Mouse (Mus musculus) adrenal gland (tissue): ENCODE results near the gene Atp6v1c2.

Source experiments
- intact Hi-C: fragments of 180-260 bp; cut with DNase I; formaldehyde crosslinking; loops from one replicate; pipeline ENCODE4 v1.15.1; 2025

Atp6v1c2 gene

DNA sequence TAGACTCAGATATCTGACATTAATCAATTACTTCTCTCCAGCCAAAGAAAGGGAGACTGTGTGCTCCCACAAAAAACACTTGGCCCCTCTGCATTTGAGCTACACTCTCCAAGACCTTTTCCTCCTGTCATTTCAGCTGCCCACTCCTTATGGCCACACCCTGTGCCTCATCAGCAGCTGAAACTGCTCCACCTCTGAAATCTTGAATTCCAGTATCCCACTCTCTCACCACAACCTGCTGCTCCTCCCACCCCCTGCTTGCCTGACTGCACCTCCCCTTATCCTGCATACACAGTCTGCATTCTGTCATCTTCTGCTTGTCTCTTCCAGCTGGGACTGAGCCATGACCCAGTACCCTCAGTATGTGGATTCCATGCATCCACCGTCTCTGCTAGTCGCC lies 9.2 kb upstream of the Atp6v1c2 start:
- intact Hi-C loops = no loop called here

DNA sequence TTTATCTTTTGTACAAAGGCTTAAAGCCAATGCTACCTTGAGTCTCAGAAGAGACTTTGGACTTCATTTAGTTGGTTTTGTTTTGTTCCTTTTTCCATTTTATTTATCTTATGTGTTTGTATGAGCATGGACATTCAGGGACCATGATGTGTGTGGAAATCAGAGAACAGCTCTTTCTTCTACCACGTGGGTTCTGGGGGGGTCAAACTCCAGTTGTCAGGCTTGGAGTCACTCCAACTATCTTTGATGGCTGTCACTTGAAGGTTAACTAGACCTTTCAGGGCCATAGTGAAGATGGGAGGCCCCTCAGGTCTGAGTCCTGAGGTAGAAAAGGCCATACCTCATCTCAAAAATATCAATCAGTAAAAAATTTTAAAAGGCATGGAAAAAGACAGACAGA lies 4.3 kb upstream of the Atp6v1c2 start:
- intact Hi-C loops = no loop called here

DNA sequence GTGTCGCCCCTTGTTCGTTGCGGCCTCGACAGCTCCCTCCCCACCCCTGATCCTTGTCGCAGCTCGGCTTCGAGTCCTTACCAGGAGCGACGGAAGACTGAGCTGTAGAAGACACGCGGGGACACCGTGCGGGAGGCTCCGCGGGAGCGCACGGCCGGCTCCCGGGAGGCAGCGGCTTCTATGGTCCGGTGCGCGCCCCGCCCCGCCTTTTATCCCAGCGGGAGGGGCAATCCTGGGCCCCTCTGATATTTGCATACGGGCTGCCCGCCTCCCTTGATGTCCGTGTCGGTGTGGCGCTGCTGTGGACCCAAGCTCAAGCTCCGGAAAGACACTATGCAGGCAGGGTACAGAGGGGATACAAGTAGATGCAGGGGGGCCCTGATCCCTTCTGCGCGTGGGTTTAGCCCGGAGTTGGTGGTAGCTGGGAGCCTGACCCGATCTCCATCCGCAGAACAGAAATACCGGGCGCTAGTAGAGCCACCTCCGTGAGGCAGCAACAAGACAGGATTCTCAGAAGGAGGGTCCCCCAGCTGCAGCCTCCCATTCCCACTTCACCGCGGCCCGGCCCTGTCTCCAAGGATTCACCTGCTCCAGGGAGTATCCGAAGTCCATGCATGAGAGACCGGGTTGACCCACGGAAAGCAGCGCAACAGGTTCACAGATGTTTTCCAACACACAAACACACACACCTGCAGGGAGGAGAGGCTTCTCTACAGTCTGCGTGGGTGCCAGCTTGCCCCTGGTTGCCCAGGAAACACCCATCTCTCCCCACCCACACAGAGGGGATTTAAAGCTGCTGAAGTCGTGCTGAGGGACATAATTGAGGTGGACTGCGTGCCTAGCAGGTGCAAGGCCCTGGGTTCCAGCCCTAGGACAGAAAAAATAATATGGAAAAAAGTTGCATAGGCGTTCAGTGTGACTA lies 4.3 kb downstream of the Atp6v1c2 start:
- intact Hi-C loops = no loop called here

DNA sequence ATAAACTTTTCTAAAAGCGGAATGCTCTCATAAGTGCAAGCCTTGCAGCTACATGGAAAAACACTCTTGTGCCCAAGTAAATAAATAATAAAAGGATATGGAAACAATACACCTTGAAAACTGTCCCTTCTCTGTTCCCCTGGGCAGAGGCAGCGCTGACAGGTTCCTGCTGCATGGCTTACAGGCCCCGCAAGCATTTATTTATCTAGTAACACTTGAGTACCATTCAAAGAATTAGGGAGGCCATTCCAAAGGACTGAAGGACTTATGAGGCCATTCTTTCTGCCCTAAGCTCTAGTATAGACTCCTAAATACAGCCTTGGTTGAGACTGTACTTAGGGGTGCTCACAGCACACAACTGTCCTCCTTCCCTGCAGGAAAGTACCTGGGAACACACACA lies 10.7 kb downstream of the Atp6v1c2 start:
- intact Hi-C loops = no loop called here

DNA sequence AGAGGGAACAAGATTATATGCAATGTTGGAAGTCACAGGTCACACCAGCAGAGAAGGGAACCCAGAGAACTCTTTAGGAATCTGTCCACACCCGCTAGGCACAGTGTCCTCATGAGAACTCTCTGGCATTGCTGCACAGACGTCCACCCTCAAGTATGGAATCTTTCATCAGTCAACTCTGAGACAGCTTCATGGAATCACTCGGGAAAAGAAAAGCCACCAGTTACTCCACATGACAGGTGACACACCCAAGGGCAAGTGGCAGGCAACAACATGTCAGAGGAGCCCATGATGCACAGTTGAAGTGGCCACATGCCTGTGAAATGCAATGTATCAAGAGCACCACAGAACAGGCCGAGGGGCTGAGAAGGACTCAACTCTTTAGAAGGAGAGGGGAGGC lies 11.2 kb downstream of the Atp6v1c2 start:
- intact Hi-C loops = no loop called here

DNA sequence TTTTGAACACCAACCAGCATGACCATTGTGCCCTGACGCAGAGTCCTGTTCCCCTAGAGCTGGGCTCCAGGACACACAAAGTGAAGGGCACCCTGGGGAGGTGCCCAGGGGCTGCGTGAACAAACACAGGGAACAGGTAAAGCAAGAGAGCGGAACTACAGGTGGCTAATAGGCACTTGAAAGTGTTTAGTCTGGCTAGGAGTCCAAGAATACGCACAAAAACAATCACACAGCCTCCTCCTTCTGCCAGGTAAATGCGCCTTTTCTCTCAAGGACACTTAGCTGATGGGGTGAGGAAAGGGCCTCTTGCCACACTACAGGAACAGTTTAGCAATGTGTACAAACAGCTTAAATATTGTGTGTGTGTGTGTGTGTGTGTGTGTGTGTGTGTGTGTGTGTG lies 13.1 kb downstream of the Atp6v1c2 start:
- intact Hi-C loops = no loop called here

DNA sequence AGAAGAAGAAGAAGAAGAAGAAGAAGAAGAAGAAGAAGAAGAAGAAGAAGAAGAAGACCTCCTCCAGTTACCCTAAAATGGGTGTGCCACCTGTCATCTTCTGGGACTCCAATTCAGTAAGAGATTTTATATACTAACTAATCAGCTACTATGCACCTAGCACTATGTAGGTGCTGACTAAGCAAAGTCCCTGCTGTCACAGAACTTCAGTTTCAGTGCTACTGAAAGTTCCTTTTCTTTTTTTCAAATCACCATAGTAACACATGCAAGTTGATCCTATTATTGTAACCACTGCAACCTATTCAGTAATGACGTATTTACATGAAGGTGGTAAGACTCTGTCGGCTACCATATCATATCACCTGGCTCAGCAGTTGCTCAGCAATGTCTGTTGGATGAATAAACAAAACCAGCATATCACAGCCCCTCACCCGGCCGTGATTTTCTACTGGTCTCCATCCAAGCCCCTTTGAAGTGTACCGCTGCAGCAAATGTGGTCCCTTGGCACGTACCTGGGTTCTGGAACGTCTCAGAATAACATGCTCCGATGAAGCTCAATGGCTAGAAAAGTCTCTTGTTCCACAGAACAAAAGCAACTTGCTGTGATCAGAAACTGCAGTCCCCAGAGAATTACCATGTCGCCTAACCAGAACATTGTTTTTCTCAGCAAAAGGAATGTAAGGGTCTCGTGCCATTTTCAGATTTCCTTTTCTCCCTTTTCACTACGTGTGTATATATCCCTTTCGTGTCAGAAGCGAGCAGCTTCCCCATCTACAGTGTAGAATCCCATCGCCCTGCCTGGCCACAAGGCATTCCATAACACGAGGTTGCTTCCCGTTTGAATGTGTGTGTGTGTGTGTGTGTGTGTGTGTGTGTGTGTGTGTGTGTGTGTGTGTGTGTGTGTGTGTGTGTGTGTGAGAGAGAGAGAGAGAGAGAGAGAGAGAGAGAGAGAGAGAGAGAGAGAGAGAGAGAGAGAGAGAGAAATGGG lies 18.0 kb downstream of the Atp6v1c2 start:
- intact Hi-C loops = no loop called here

DNA sequence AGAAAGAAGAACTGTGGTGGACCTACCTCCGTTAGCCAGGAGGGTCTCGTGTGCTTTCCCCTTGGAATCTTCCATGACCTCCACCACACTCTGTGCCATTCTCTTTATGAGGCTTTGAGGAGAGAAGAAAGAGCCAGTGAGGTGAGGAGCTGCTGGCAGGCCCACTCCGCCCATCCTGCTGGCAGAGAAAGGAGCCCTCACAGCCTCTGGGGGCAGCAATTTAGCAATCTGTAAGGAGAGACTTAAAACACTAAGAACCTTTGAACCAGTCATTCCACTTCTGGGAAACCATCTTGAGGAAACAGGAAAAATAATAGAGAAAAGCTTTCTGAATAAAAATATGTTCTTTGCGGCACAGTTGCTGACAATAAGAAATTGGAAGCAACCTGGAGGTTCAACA lies 20.9 kb downstream of the Atp6v1c2 start:
- intact Hi-C loops = no loop called here

DNA sequence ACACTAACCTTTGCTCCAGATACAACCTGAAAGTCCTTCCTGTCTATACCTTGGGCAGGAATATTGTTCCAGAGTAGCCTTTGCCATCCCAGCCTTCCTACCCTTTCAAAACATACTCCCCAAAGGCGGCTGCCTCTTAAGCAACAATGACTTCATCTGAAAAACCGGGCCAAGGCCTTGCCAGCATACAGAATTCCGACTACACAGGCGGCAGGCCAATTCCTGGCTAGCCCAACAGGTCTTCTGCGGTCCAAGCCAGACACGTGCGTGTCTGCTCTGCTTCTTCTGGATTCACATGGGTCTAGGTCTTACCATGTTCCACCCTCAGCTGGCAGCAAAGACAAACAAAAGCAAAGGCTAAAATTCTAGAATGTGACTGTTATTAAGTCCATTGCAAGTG lies 23.7 kb downstream of the Atp6v1c2 start:
- intact Hi-C loops = no loop called here

DNA sequence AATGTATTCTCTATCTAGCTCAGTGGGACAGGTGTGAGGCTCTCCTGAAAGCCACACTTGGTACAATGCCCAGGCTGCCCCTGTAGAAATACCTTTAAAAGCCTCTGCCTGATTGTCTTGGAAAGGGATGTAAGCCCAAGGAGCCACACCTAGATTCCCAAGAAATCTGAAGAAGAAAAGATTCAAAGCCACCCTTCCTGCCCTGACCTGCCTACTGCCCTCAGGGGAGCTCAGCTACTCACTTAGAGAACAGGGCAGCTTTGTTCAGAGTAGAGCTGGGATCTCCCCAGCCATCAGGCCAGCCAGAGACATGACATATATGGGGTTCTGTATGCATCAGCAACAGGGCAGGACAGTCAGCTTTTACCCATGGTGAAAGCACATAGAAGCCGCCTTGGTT lies 29.3 kb downstream of the Atp6v1c2 start:
- intact Hi-C loops = no loop called here

DNA sequence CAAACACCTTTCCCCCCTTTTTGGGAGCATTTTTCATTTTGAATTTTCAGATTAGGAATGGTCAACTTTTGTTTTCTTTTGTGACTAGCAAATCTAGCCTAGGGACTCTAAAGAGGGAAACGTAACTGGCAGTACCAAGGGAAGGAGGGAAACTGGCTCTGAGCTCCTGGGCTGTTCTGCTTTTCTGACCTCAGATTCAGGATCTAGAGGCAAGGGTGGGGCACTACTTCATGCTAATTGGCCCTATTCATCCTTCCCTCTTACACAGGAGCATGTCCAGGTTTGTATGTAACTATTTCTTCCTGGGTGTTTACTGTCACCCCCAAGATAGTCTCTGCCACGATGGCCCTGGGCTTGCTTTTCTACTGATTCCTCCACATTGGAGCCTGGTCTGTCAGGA lies 32.3 kb downstream of the Atp6v1c2 start:
- intact Hi-C loops = no loop called here

DNA sequence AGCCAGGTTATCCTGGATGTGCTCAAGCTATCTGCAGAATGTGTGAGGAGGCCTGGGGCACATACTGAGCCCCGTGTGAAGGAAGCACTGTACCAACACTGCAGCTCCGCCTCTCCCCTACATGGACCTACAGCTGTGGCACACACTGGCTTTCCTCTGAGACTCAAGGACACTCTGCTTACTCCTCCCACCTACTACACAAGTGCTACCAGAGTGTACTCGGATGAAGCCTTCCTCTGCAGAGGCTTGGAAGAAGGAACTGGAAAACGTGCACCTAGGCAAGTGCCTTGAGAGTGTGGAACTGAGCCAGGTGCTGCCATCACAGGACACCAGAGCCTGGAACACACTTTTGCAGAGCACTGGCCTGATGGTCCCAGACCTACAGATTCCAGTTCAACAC lies 38.6 kb downstream of the Atp6v1c2 start:
- intact Hi-C loops = no loop called here

DNA sequence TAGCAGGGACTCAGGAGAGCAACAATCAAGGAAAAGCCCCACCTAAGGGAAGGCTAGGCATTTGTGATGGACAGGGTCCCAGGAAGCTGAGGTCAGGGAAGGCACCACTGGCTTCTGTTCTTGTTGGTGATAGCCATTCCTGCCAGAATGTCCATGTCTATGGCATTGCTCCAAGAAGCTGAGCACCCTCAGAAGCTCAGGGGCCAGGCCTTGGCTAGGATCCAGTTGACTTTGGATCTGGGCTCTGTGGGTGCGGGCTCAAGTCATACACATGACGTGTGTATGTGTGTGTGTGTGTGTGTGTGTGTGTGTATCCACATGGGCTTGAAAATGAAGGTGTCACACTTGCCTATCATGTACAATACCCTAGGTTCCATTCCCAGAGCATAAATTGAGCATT lies 39.2 kb downstream of the Atp6v1c2 start:
- intact Hi-C loops = loop anchor here (5.0 kb wide), 1 partner anchor 57 kb away; the partner anchor contains the start of gene Nol10

DNA sequence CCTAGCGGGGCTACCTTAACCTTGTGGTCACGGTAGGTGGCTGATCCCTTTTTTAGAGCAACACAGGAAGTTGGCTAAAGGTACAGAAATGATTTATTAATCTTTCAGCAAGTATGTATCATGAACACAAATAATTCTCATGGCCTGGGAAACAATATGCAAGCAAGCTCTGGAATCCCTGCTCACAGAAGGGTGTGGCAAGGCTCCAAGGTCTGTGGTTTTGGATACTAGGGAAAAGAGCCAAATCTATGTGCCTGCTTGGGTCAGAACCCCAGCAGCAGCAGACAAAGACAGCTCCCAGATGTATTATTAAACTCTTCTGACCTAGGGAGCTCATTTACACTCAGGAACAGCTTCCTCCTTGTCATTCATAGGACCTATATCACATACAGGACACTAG lies 40.1 kb downstream of the Atp6v1c2 start:
- intact Hi-C loops = loop anchor here (5.0 kb wide), 1 partner anchor 58 kb away; the partner anchor contains the start of gene Nol10

DNA sequence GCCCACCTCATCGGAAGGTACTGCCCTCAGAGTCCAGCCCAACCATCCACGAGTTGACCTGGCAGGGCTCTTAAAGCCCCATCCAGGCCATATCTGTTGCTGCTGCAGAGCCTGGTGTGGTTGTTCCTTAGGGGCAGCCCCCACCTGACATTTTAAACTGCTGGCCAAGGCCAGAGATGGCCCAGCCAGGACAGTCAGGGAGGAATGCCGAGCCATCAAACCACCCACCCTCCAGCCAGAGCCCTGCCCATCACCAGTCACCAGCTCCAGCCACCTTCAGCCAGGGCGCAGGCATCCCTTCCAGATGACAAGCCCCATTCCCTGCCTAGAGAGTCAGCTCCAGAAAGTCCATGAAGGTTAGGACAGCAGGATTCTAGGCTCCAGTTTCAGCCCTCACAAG lies 40.7 kb downstream of the Atp6v1c2 start:
- intact Hi-C loops = loop anchor here (5.0 kb wide), 1 partner anchor 59 kb away; the partner anchor contains the start of gene Nol10

DNA sequence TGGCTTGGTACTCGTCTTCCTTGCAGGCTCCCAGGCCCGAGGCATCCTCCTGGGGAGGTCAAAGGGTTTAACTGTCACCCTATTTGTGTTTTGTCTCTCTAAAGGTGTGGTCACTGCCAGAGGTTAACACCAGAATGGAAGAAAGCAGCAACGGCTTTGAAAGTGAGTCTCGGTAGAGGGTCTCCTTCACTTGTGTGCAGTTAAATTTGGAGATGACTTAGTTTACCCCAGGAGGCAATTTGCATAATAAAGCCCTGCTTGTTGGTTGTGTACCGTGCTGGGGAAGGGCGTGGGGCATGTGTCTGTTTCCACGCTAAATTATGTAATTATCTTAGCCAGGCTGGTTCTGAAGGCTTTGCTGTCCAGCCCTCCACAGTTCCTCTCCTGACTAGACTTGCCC lies 55.3 kb downstream of the Atp6v1c2 start:
- intact Hi-C loops = no loop called here

DNA sequence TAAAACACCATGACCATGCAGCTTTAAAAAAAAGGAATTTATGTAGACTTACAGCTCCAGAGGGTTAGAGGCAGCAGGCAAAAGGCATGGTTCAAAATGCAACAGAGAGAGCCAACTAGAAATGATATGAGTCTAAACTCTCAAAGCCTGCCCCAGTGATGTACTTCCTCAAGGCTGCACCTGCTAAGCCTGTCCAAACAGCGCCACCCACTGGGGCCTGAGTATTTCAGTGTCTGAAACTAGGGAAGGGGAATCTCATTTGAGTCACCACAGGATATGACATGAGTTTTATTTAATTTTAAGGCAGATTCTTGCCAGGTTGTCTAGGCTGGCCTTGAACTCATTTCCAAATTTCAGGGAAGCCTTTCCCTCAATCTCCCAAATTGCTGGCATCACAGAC lies 57.9 kb downstream of the Atp6v1c2 start:
- intact Hi-C loops = no loop called here

DNA sequence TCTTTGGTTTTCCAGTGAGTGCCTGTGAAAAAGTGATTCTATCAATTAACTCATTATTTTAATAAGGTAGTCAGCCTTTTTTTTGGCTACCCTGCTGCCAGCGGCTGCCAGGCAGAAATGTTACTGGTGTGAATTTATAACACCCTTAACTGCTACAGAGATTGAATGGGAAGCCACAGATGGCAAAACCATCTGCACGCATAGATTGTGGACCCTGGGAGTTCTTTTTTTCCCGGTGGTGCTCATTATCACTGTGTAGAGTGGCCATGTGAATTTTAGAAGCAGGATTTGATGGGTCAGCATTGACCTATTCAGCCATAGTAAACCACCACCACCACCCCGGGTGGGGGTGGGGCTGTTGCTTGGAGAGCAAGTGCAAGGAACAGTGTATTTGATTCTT lies 61.8 kb downstream of the Atp6v1c2 start:
- intact Hi-C loops = loop anchor here (5.0 to 10.0 kb wide), 2 partner anchors 80 to 463 kb away; partner anchors contain the start of genes Greb1 and Nol10

DNA sequence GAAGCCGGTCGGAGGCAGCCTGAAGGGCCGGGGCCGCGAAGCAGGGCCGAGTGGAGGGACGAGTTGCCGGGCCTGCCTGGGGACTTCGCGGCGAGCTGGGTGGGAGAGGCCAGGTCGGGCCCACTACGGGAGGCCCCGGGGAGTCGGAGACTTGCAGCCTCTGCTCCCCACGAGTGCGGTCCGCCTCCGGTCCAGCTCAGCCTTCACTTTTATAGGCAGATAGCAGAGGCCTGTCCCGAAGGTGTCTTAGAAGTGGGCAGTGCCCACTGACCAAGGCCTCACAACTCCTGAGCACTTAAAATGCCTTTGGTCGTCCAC lies 62.5 kb downstream of the Atp6v1c2 start:
- intact Hi-C loops = loop anchor here (5.0 to 10.0 kb wide), 2 partner anchors 81 to 462 kb away; partner anchors contain the start of genes Greb1 and Nol10

DNA sequence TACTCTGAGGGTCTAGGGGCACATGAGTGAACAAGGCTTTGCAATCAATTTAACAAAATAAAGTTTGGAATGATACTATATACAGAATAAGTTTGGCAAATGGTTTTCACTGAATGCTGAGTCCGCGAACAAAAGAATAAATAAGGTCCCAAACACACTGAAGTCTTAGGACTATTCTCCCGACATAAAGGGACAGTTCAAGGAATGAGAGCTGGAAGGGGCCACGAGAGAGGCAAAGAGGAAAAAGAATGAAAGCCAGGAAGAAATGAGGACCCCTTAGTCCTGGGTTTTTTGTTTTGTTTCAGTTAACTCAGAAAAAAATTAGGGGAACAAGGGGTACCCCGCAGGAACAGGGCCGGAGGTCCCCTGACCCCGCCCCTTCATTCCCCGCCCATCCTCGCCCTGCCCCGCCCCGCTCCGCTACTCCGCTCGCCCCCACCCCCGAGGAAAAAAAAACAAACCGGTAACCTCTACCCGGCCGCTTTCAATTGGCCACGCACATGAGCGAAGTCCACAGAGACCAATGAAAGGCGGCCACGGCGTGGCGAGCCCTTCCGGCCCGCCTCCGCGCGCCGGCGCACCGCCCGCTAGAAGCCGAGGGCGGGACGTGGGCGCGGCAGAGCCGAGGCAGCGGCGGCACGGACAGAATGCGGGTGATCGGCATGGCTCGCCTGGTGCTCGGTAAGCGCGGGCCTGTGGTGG lies 63.0 kb downstream of the Atp6v1c2 start, which contains the start of gene Pdia6:
Gene Pdia6, plus strand, starts transcription at position 575 of the 702 bp plus-strand sequence.
- intact Hi-C loops = loop anchor here (5.0 to 10.0 kb wide), 2 partner anchors 81 to 461 kb away; partner anchors contain the start of genes Greb1 and Nol10

DNA sequence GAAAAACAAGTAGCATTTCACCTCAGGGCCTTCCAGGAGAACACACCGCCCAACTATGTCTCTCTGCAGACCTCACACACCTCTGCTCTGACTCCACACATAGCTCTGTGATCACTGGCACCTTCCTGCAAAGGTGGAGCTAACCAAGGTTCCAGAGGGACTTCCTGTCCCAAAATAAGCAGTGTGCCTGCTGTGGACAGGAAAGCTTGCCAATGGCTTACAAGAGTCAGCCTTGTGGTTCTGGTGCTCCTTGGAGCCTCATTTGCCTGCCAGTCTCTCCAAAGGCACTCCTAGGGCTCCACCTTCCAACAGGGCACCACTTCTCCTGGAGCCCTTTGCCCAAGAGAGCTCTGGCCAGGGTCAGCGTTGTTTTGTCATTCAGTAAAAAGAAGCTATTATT lies 64.3 kb downstream of the Atp6v1c2 start:
- intact Hi-C loops = loop anchor here (5.0 to 10.0 kb wide), 2 partner anchors 82 to 460 kb away; partner anchors contain the start of genes Greb1 and Nol10
